Mouse (Mus musculus): ENCODE data around the gene Traf3. TPM values are rescaled to one million over a fixed set of nuclear protein-coding genes. Genes with fewer than 3 reads are reported as not detected.

The Traf3 gene
- polyA plus RNA-seq (2016; fragmentation: Nextera tagmentation; extraction: Ambion mirVana): 20.3 and 22.8 TPM in 2 replicates

DNA sequence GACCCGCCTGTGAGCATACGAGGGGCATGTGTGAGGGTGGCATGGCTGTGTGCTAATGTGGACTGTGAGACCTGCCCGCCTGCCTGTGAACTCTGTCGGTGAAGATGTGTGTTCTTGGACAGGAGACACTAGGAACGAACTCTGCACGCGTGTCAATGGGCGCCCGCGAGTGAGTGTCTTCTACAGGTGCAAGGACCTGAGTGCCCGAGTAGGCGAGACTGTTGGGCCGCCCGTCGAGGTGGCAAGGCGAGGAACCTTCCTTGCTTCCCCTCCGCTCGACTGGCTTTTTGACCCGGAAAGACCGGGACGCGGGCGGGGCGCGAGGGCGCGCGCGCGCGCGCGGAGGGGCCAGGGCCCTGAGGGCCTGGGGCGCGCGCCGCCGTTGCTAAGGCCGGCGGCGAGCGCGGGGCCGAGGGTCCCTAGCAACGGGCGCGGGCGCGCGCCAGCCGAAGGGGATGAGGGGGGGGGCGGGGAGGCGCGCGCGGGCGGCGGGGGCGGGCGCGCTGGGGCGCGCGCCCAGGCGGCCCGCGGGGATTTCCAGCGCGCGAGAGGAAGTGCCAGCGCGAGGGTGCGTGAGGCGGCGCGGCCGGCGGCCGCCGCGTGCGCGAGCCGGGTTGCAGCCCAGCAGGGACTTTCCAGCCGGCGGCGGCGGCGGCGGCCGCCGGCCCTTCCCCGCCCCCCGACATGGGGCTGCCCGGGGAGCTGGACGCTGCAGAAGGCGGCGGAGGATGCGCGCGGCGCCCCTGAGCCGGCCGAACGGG is at the start of gene Traf3:
Gene Traf3 (plus strand): TSS at position 540 of the 761 bp plus-strand sequence.
- Histone ChIP-seq H3K4me2 (replicated peaks) (peak within 1 kb of the TSS; percentile 64), H3K4me3 (peak within 1 kb of the TSS; percentile 91), H3K9me3 (no peaks in the 10 kb centered on the region), H3K27ac (peak within 1 kb of the TSS; percentile 72), H3K36me3 (no peaks in the 10 kb centered on the region; the same call in 1 of the 2 replicates), H3K9ac (peak within 1 kb of the TSS; percentile 88), H3K4me1 (peaks cover 43% of the 10 kb centered on the region), H3K27me3 (replicated peaks) (no peaks in the 10 kb centered on the region)
- ATAC-seq (ENCODE audit: low FRiP score, low read depth): peak; percentile 14
- 5% methylated on average over 88 of the region's 105 CpGs for WGBS

DNA sequence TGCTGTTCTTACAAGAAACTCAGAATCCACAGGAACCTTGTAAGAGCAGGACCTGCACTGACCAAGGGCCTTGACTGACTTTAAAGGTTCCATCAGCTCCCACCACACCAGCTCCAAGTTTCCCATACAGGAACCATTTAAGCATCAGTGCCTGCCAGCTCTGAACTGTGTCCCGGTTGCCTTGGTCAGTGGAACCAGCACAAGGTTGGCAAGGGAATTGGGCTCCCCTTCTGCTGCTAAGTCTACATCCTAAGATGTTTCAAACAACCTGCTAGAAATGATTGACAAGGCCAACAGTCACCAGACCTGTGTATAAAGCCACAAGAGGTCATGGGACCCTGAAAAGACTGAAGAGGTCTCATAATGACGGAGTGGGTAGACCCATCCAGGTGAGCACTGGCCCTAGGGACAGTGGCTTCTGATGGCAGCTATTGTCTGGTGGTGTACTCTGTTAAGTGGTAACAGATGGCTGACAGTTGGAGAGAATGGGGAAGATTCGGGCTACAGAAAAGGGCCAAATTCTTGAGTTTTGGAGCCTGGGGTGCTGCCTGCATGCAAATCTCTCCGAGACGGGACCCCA is 46.6 kb upstream of the Traf3 start:
- ATAC-seq (ENCODE audit: low FRiP score, low read depth): no peak
- H3K4me1 ChIP-seq: no peaks in the 10 kb centered on the region
- H3K27me3 ChIP-seq (replicated peaks): no peaks in the 10 kb centered on the region
- H3K9ac ChIP-seq: no peak overlapping the region
- 96% methylated on average over 5 of the region's 5 CpGs for WGBS
- H3K4me2 ChIP-seq (replicated peaks): no peak overlapping the region
- H3K27ac ChIP-seq: no peak overlapping the region
- peaks cover 35% of the 10 kb centered on the region for H3K36me3 ChIP-seq
- H3K9me3 ChIP-seq: peaks cover 4% of the 10 kb centered on the region; the same call in 1 of the 2 replicates
- H3K4me3 ChIP-seq: no peak overlapping the region

DNA sequence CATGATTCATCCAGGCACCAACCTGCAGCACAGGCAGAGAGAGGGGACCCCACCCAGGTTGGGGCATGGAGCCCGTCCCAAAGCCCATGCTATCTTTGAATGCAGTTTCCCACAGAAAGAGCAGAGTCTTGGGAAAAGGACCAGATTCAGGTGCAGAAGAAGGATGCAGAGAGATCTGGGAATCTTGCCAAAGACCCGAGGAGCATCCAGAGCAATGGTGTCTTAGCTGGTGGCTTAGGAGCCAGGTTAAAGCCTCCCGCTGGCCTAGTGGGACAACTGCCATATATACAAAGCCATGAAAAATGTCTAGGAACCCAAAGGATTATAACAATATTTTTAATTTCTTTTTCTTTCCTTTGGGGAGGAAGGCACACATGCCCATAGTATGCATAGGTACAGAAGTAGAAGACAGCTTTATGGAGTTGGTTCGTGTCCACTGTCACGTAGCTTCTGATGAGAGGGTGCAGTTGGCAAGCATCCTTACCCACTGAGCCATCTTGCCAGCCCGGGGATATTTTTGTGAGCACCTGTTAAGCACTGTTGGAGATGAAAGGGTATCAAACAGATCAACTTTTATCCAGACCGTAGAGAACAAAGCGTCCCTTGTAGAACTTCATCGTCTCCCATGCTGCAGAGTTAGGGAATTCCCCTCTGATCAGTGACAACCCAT is 45.1 kb upstream of the Traf3 start:
- no peaks in the 10 kb centered on the region for H3K27me3 ChIP-seq (replicated peaks)
- no peak overlapping the region for H3K4me3 ChIP-seq
- WGBS: 96% methylated on average over 9 of the region's 9 CpGs
- no peak overlapping the region for H3K4me2 ChIP-seq (replicated peaks)
- no peak overlapping the region for H3K9ac ChIP-seq
- H3K36me3 ChIP-seq: peaks cover 28% of the 10 kb centered on the region
- H3K4me1 ChIP-seq: peaks cover 4% of the 10 kb centered on the region; the same call in 1 of the 2 replicates
- ATAC-seq (ENCODE audit: low FRiP score, low read depth): no peak
- H3K27ac ChIP-seq: no peak overlapping the region
- H3K9me3 ChIP-seq: peaks cover 4% of the 10 kb centered on the region; the same call in 1 of the 2 replicates

DNA sequence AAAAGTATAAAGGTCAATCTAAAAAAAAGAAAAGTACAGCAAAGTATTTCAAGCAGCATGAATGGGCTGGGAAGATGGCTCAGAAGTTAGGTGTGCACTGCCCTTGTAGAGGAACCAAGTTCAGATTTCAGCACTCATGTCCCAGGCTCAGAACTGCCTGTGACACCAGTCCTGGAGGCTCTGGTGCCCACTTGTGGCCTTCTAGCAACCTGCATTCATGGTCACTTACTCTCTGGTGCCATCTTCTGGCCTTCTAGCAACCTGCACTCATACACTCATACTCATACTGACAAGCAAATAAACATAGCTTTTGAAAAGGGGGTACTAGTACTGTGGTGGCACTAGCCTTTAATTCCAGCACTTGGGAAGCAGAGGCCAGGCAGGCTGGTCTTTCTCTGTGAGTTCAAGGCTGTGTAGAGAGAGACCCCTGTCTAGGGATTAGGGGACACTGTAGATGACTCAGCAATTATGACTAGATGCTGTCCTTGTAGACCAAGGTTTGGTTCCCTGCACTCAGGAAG is 43.8 kb upstream of the Traf3 start:
- Histone ChIP-seq H3K4me3 (no peak overlapping the region), H3K27ac (no peak overlapping the region), H3K4me2 (replicated peaks) (no peak overlapping the region), H3K9ac (no peak overlapping the region), H3K36me3 (peaks cover 17% of the 10 kb centered on the region), H3K9me3 (peaks cover 4% of the 10 kb centered on the region; the same call in 1 of the 2 replicates), H3K27me3 (replicated peaks) (no peaks in the 10 kb centered on the region), H3K4me1 (peaks cover 4% of the 10 kb centered on the region; the same call in 1 of the 2 replicates)
- no peak for ATAC-seq (ENCODE audit: low FRiP score, low read depth)

DNA sequence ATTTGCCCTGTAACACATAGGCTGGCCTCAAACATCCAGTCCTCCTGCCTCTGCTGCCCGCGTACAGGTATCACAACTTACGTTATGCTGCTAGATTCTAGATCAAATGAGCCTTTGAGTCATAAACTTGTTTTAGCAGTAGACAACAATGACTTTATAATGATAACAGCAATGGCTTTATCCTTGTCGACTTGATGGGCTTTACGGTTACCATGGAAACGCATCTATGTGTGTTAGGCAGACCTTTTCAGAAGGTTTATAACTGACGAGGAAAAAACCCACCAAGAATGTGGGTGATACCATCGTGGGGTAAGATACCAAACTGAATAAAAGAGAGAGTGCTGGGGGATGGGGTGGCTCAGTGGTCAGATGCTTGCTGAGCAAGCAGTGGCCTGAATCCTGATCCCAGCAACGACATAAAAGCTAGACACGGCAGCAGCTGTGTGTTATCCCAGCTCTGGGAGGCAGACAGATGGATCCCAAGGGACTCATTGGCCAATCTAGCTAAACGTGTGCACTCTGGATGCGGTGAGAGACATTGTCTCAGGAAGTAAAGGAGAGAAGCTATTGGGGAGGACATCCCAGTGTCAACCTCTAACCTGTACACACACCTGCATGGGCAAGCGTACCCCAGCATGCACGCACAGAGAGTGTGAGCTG is 41.4 kb upstream of the Traf3 start:
- Histone ChIP-seq H3K9me3 (peaks cover 4% of the 10 kb centered on the region; the same call in 1 of the 2 replicates), H3K36me3 (0 out of 2 replicates have a peak, but pooled peaks cover under 1% of the 10 kb centered on the region), H3K4me1 (peaks cover 4% of the 10 kb centered on the region; the same call in 1 of the 2 replicates), H3K27ac (no peak overlapping the region), H3K9ac (no peak overlapping the region), H3K4me2 (replicated peaks) (no peak overlapping the region), H3K4me3 (no peak overlapping the region), H3K27me3 (replicated peaks) (no peaks in the 10 kb centered on the region)
- no peak for ATAC-seq (ENCODE audit: low FRiP score, low read depth)
- WGBS: 67% methylated on average over 14 of the region's 14 CpGs

DNA sequence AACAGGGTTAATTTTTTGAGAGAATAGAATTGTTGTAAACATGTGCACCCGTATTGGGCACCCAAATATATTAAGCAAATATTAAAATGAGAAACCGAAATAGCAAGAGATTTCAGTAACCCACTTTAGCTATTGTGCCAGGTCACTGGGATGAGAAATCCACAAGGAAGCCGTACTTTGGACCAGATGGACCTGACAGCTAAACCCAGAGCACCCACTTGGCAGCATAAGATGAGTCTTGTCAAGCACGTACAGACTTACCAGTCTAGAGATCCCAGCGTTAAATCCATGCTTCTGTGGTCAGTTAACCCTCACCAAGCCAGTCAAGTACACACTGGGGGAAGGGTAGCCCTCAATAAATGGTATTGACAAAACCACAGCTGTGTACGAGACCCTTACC is 40.5 kb upstream of the Traf3 start:
- Histone ChIP-seq H3K4me3 (no peak overlapping the region), H3K27me3 (replicated peaks) (no peaks in the 10 kb centered on the region), H3K27ac (no peak overlapping the region), H3K4me1 (peaks cover 4% of the 10 kb centered on the region; the same call in 1 of the 2 replicates), H3K9ac (no peak overlapping the region), H3K36me3 (no peaks in the 10 kb centered on the region), H3K4me2 (replicated peaks) (no peak overlapping the region), H3K9me3 (peaks cover 4% of the 10 kb centered on the region; the same call in 1 of the 2 replicates)
- 88% methylated on average over 6 of the region's 6 CpGs for WGBS
- ATAC-seq (ENCODE audit: low FRiP score, low read depth): no peak

DNA sequence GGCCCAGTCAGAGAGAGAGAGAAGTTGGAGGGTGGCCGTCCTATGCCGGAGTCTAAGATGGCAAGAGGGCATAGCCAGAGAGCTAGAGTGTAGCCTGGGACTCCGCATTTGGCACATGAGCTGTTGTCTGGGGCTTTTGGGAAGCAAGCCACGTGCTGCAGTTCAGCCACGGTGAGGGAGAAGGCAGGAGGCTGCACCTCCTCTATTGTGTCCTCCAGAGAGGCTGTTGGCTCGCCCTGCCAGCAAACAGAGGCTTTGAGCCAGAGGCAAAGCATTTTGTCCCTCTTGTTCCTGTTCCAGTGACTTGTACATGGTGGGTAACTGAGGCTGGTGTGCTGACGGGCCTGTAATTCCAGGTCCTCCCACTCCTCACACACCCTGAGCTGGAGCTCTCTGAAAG is 32.0 kb upstream of the Traf3 start:
- WGBS: 89% methylated on average over 7 of the region's 7 CpGs
- no peaks in the 10 kb centered on the region for H3K27me3 ChIP-seq (replicated peaks)
- H3K4me1 ChIP-seq: no peaks in the 10 kb centered on the region
- no peaks in the 10 kb centered on the region for H3K9me3 ChIP-seq
- no peaks in the 10 kb centered on the region for H3K36me3 ChIP-seq
- no peak for ATAC-seq (ENCODE audit: low FRiP score, low read depth)
- H3K4me3 ChIP-seq: no peak overlapping the region
- no peak overlapping the region for H3K4me2 ChIP-seq (replicated peaks)
- H3K27ac ChIP-seq: no peak overlapping the region
- H3K9ac ChIP-seq: no peak overlapping the region

DNA sequence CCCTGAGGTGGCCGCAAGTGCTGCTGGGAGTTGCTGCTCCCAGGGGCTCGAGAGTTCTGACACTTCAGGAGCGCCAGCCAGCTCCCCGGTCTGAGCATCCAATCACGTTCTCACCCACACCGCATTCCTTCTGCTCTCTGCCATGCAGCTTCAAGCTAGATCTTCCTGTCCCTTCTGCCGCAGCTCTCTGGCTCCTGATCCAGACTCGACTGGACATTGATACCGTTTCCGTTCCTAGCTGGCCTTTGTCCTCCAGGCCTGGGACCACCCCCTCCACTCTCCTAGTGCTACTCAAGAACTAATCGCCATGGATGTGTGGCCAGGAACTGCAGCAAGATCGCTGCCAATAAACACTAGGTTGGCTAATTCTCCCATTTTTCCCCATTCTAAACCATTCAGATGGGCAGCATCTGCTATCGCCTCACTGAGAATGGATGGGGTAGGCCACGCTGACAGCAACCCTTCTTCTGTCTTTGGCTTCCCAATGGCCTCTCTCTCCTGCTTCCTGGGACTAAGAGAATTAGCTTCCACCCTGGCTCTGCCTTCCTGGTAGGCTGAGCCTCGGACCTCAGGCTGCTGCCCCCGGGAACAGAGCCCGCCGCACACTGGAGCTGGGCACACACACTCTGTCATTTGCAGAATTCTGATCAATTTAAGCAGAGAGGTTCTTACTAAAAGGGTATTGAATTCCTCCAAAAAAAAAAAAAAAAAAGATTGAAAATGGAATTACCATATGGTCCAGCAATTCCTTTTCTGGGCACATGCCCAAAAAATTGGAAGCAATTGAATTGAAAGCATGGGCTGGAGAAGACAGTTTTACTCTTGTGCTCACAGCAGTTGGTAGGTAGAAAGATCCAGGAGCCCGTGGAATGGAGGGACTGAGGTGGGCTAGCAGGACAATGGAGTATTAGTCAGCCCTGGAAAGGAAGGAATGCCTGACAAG is 31.1 kb upstream of the Traf3 start:
- H3K4me3 ChIP-seq: no peak overlapping the region
- no peaks in the 10 kb centered on the region for H3K4me1 ChIP-seq
- no peaks in the 10 kb centered on the region for H3K9me3 ChIP-seq
- no peak for ATAC-seq (ENCODE audit: low FRiP score, low read depth)
- no peak overlapping the region for H3K27ac ChIP-seq
- no peaks in the 10 kb centered on the region for H3K36me3 ChIP-seq
- no peak overlapping the region for H3K4me2 ChIP-seq (replicated peaks)
- H3K27me3 ChIP-seq (replicated peaks): no peaks in the 10 kb centered on the region
- 76% methylated on average over 19 of the region's 19 CpGs for WGBS
- H3K9ac ChIP-seq: no peak overlapping the region

DNA sequence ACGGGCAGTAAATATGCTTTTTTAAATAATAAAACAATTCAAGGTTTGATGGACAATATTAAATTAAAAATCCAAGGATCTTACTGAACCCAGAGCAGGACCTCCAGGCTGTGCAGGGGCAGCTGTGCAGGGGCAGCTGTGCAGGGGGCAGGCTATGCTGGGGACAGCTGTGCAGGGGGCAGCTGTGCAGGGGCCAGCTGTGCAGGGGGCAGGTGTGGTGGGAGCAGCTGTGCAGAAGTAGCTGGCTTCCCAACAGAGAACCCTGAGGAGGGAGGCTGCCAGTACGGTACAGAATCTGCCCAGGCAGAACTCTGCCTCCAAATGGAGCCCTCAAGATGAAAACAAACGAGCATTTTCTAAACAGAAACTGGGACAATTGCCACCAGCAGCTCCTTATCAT is 30.2 kb upstream of the Traf3 start:
- no peak overlapping the region for H3K27ac ChIP-seq
- no peak overlapping the region for H3K4me3 ChIP-seq
- WGBS: 77% methylated on average over 3 of the region's 3 CpGs
- H3K27me3 ChIP-seq (replicated peaks): no peaks in the 10 kb centered on the region
- no peaks in the 10 kb centered on the region for H3K4me1 ChIP-seq
- no peak overlapping the region for H3K9ac ChIP-seq
- ATAC-seq (ENCODE audit: low FRiP score, low read depth): no peak
- H3K9me3 ChIP-seq: no peaks in the 10 kb centered on the region
- no peak overlapping the region for H3K4me2 ChIP-seq (replicated peaks)
- no peaks in the 10 kb centered on the region for H3K36me3 ChIP-seq

DNA sequence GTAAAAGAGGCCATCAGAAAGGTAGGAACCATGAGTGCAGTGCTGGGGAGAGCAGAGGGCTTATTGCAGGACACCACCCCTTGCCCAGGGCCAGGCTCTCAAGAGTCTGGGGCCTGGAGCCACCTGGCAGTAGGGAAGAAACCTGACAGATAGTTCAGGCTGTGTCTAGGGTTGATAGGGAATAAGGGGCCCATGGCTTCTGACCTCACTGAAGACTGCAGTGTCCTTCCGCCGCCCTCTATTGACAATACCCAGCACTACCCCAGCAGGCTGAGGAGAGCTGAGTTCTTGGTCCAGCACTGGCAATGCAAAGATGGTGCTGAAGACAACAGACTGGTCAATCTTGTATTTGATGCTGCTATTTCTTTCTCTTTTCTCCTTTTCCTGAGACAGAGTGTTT is 29.1 kb upstream of the Traf3 start:
- Histone ChIP-seq H3K27ac (no peak overlapping the region), H3K36me3 (no peaks in the 10 kb centered on the region)

DNA sequence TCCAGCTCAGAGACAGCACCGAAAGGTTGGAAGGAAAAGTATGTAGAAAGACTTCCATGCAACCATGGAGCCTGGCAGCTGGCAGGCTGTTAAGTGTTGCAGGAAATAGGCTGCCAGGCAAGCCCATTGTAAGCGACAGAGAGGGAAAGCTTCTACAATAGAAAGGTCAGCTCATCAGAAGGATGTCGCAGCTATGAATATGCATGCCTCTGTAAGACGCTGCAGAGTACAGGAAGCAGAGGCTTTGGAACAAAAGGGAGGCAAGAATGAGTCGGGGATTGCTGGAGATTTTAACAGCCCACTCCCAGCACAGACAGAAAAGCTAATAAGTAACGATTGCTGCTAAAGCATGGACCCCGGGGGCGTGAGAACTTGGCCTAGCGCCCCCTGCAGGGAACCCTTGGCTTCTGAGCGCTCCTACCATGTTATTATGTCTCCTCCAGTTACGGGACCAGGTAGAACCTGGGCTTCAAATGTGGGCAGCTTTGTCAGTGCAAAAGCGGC is 23.1 kb upstream of the Traf3 start:
- Histone ChIP-seq H3K27ac (peak overlapping the region; percentile 64; the same call in 1 of the 2 replicates), H3K9ac (peak overlapping the region; percentile 29; the same call in 1 of the 2 replicates), H3K9me3 (no peaks in the 10 kb centered on the region), H3K4me2 (replicated peaks) (peak overlapping the region; percentile 47), H3K36me3 (no peaks in the 10 kb centered on the region), H3K27me3 (replicated peaks) (no peaks in the 10 kb centered on the region), H3K4me3 (no peak overlapping the region), H3K4me1 (peaks cover 21% of the 10 kb centered on the region)
- WGBS: 10% methylated on average over 12 of the region's 12 CpGs
- peak; percentile 72 for ATAC-seq (ENCODE audit: low FRiP score, low read depth)

More for the DNA sequence above, 29.1 kb upstream of the Traf3 start:
- Histone ChIP-seq H3K9ac (no peak overlapping the region), H3K9me3 (no peaks in the 10 kb centered on the region), H3K4me2 (replicated peaks) (no peak overlapping the region), H3K27me3 (replicated peaks) (no peaks in the 10 kb centered on the region), H3K4me3 (no peak overlapping the region), H3K4me1 (no peaks in the 10 kb centered on the region)
- 58% methylated on average over 2 of the region's 2 CpGs for WGBS
- ATAC-seq (ENCODE audit: low FRiP score, low read depth): no peak

Measured in neural tube, embryonic 12.5 days (tissue).